Mouse (Mus musculus) inflammation-experienced regulatory T-cells (primary cell): ENCODE data around the gene Magel2. TPM values are rescaled to one million over a fixed set of nuclear protein-coding genes. Genes with fewer than 3 reads are reported as not detected.

ENCODE experiments used
- polyA plus RNA-seq, 2 experiments: library from polyadenylated mRNA; unstranded; fragments of 100-300 nt; shearing (Covaris generic); gene quantifications; one replicate each; pipeline ENCODE4 v1.2.1; 2017

The Magel2 gene
- polyA plus RNA-seq = under 1 TPM in 1 of 2 experiments, not detected in 1; 0.42 TPM

DNA sequence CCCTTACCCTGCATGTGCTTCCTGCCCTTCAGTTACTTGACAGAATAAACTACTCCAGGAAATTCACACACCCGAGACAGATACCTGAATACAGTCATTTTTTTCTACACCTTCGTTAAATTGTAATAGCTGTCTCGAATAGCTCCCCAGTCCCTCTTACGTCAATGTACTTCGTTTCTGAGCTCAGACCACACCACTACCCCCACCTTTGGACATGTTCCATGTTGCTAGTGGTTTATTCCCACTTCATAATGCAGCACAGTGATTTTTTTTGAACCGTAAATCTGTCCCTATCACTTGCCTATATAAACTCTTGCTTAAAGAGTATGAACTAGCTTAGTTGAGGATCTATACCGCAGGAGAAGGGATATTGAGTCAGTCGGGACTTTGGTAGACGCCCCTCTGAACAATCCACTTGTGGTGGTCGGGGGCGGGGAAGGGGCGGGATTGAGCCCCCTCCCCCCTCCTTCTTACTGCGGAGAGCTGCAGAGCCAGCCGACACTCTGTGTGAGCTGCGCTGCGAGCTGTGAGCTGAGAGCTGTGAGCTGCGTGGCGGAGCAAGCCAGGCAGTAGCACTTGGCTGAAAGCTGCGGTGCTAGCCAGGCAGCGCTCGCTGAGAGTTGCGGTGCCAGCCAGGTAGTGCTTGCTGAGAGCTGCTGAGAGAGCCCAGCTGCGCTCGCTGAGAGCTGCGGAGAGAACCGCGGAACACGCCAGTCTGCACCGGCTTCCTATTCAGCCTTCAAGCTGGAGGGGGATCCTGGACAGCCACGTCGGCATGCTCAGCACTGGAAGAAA is at the start of gene Magel2:
Gene Magel2, plus strand, starts transcription at position 501 of the 795 bp plus-strand sequence.

DNA sequence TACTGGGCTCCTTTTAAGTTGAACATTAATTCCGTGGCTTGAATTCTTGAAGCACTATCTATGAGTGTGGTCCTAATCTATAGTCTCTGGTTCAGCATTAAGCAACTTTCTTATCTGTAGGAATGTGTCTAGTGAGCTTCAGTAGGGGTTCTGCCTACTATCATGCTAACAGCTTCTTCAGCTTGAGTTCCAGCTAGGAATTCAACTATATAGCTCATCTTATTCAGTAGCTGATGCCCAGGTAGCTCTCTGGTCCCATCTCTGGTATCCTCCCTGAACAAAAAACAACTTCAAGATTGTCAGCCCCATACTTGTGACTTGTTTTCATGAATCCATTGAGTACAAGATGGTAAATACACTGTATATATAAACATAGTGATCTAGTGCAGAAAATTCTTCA is 30.5 kb upstream of the Magel2 start, which contains the start of gene Ndn:
Gene Ndn, plus strand, starts transcription at position 301 of the 400 bp plus-strand sequence.

DNA sequence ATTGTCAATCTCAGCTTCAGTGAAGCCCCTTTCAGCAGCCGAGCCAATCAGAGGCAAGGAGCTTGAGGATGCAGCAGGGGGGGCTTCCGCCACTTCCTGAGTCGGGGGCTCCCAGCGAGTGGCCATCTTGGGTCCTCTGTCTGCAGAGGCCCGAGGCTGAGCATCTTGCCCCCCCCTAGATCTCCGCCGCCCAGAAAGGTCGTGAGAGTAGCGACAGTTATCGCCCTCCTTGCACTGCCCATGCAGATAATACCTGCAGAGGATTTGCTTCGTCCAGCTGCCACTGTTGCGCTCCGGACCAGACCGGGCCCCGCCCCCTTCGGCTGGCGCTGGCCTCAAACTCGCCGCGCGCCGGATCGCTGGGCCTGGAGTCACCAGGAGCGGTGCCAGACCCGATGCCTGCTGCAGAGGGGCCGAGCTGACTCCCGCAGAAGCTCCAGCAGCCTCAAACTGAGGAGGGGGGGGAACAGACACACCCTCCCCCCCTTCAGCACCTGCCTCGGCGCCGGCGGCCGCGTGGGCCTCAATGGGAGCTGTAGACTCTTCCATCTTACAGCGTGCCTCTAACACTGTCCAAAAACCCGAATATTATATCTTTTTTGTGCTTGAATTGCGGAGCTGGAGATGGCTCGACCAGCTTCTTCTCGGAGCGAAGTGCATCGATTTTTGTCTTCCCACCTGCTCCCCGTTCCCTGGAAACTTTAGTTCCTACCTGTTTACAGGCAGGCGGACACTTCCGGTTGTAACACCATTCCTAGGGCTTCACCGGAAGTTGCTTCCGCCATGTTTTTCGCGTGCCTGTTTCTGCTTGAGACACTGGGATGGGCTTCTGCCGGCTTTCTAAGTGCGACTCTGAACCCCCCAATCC is 42.9 kb downstream of the Magel2 start, which contains the start of gene Mkrn3:
Gene Mkrn3, minus strand, starts transcription at position 647 of the 868 bp plus-strand sequence.

Other genes starting within 250 kb of the Magel2 start
- gene Ndn, start 30.4 kb upstream of the Magel2 start, polyA plus RNA-seq = under 1 TPM; 0.12 to 0.42 TPM
- gene Mkrn3, start 43.1 kb downstream of the Magel2 start, polyA plus RNA-seq = not detected
- gene Peg12, start 87.5 kb downstream of the Magel2 start, polyA plus RNA-seq = under 1 TPM; 0.22 to 0.66 TPM